Mouse (Mus musculus) mature B cell (primary cell): Measurements from ENCODE around the gene Stat4.

Experiments used
- in situ Hi-C: fragments of 300-500 bp; cut with MboI; formaldehyde crosslinking; loops from 2 replicates; pipeline ENCODE4 v1.14.3; 2019

Gene Stat4

GRCm38 (mm10) chr1:52102795-52103194 lies 115.8 kb downstream of the Stat4 start:
- in situ Hi-C loops: no loop called here

GRCm38 (mm10) chr1:52107206-52107605 lies 120.3 kb downstream of the Stat4 start:
- in situ Hi-C loops: no loop called here

- in situ Hi-C loops: no loop called here
Measured at GRCm38 (mm10) chr1:52111217-52111616, 124.3 kb downstream of the Stat4 start.

- in situ Hi-C loops: no loop called here
Measured at GRCm38 (mm10) chr1:52112301-52112700, 125.4 kb downstream of the Stat4 start.

GRCm38 (mm10) chr1:52113067-52113665 lies 126.2 kb downstream of the Stat4 start:
- in situ Hi-C loops: no loop called here

GRCm38 (mm10) chr1:52113666-52114069 lies 126.7 kb downstream of the Stat4 start:
- in situ Hi-C loops: no loop called here

- in situ Hi-C loops: no loop called here
Measured at GRCm38 (mm10) chr1:52116441-52116840, 129.5 kb downstream of the Stat4 start.

GRCm38 (mm10) chr1:52117777-52118176 lies 130.8 kb downstream of the Stat4 start:
- in situ Hi-C loops: no loop called here

- in situ Hi-C loops: no loop called here
Measured at GRCm38 (mm10) chr1:52118860-52119591, 132.1 kb downstream of the Stat4 start, which contains the start of gene Stat1. Gene Stat1, plus strand, starts transcription at chr1:52119440.

- in situ Hi-C loops: no loop called here
Measured at GRCm38 (mm10) chr1:52119691-52120090, 132.7 kb downstream of the Stat4 start.

GRCm38 (mm10) chr1:52120191-52120590 lies 133.2 kb downstream of the Stat4 start:
- in situ Hi-C loops: no loop called here

- in situ Hi-C loops: no loop called here
Measured at GRCm38 (mm10) chr1:52121052-52121451, 134.1 kb downstream of the Stat4 start.

GRCm38 (mm10) chr1:52124818-52125217 lies 137.9 kb downstream of the Stat4 start:
- in situ Hi-C loops: no loop called here

- in situ Hi-C loops: no loop called here
Measured at GRCm38 (mm10) chr1:52127350-52127749, 140.4 kb downstream of the Stat4 start.

GRCm38 (mm10) chr1:52129794-52130193 lies 142.8 kb downstream of the Stat4 start:
- in situ Hi-C loops: no loop called here

GRCm38 (mm10) chr1:52131787-52132377 lies 144.9 kb downstream of the Stat4 start:
- in situ Hi-C loops: no loop called here

- in situ Hi-C loops: no loop called here
Measured at GRCm38 (mm10) chr1:52133254-52133653, 146.3 kb downstream of the Stat4 start.

- in situ Hi-C loops: no loop called here
Measured at GRCm38 (mm10) chr1:52137292-52137691, 150.3 kb downstream of the Stat4 start.

- in situ Hi-C loops: no loop called here
Measured at GRCm38 (mm10) chr1:52140534-52140933, 153.6 kb downstream of the Stat4 start.

- in situ Hi-C loops: no loop called here
Measured at GRCm38 (mm10) chr1:52141482-52141881, 154.5 kb downstream of the Stat4 start.

- in situ Hi-C loops: no loop called here
Measured at GRCm38 (mm10) chr1:52142117-52142516, 155.2 kb downstream of the Stat4 start.

GRCm38 (mm10) chr1:52143191-52143590 lies 156.2 kb downstream of the Stat4 start:
- in situ Hi-C loops: no loop called here

GRCm38 (mm10) chr1:52143596-52144156 lies 156.7 kb downstream of the Stat4 start:
- in situ Hi-C loops: no loop called here
